Mouse (Mus musculus) embryonic fibroblast, embryonic 13.5 days (primary cell): ENCODE data around the gene Csmd2.

ENCODE experiments used
- CTCF ChIP-seq: IDR thresholded peaks from 2 replicates; pipeline ENCODE4 v1.5.1; 2011; ENCODE audit warnings: mild to moderate bottlenecking, control low read depth, low read length, moderate library complexity, borderline replicate concordance; ENCODE audit not compliant: insufficient read depth
- POLR2A ChIP-seq: IDR thresholded peaks from 2 replicates; pipeline ENCODE4 v1.6.1; 2011; ENCODE audit warnings: low read depth, mild to moderate bottlenecking, control low read depth, low read length, moderate library complexity

DNA sequence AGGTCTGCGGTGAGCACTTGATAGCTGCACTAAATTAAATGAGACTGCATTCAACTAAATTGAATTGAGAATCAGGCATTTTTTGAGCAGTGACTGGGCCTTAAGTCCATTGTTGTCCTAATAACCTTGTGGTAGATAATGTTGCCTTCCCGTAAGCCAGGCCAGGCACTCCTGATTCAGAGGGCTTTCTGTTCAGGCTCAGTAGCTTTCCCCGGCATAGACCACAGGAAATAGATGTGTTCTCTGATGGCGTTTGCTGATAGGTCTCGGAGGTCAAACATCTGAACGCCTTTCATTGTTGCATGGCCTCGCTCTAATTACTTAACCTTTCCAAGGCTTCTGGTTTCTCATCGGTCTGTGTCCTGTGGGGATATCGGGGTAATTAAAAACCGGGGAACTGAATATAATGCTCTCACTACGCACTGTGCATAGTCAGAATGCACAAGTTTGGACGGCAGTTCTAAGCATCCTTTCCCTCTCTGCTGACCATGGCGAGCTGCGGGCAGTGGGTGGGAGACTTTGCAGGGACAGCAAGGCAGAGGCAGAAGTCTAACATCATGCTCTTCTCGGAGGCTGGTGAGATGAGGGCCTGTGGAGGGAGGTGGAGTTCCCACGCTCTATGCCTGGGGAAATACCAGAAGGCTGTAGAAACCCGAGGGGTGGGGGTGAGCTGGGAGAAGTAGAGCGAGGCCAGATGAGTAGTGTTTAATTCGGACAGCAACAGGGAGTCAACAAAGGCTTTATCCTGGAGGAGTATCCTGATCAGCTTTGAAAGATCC lies 253.6 kb downstream of the Csmd2 start:
- no peak for TF ChIP-seq CTCF
- no peak for TF ChIP-seq POLR2A
